In genomic region chr11:94318056-94318455, GRCm38 (mm10) we compare ENCODE assay signal across 1 mouse cellular context.
TF ChIP-seq lines count a peak whose summit lies in the region.

No protein-coding gene starts in this region.

TF ChIP-seq in MEL, 35 proteins besides CTCF, POLR2A, EP300 and RAD21:
- peak; percentile 49; the same call in 1 of the 2 replicates for TF ChIP-seq TCF12 (IDR thresholded peaks at IDR 0.05; ENCODE audit: low read depth, low read length)
- no peak for TF ChIP-seq GABPA (IDR thresholded peaks at IDR 0.05; ENCODE audit: low read depth, low read length)
- TF ChIP-seq ZNF384 (IDR thresholded peaks at IDR 0.05; ENCODE audit: low read depth, low read length): peak; percentile 76
- TF ChIP-seq ETS1 (IDR thresholded peaks at IDR 0.05; ENCODE audit: low read depth, low read length): peak; percentile 45; the same call in 1 of the 2 replicates
- no peak for TF ChIP-seq POLR2AphosphoS5 (IDR thresholded peaks at IDR 0.05; ENCODE audit: borderline replicate concordance, low read depth, low read length)
- TF ChIP-seq JUND (IDR thresholded peaks at IDR 0.05; ENCODE audit: low read depth, low read length): no peak
- peak; percentile 58 for TF ChIP-seq SIN3A (IDR thresholded peaks at IDR 0.05; ENCODE audit: low read length)
- 0 out of 2 replicates have a peak, but pooled peaks have one; percentile 23 for TF ChIP-seq MYB (IDR thresholded peaks at IDR 0.05; ENCODE audit: low read depth, low read length)
- TF ChIP-seq BHLHE40 (IDR thresholded peaks at IDR 0.05; ENCODE audit: borderline replicate concordance, low read depth, low read length): 0 out of 2 replicates have a peak, but pooled peaks have one; percentile 10
- no peak for TF ChIP-seq MYC (IDR thresholded peaks at IDR 0.05; ENCODE audit: low read depth, low read length)
- TF ChIP-seq GATA1 (IDR thresholded peaks at IDR 0.05; ENCODE audit: low read depth, low read length): peak; percentile 65
